ENCODE assay signal across 26 mouse cellular contexts in the genomic region with DNA sequence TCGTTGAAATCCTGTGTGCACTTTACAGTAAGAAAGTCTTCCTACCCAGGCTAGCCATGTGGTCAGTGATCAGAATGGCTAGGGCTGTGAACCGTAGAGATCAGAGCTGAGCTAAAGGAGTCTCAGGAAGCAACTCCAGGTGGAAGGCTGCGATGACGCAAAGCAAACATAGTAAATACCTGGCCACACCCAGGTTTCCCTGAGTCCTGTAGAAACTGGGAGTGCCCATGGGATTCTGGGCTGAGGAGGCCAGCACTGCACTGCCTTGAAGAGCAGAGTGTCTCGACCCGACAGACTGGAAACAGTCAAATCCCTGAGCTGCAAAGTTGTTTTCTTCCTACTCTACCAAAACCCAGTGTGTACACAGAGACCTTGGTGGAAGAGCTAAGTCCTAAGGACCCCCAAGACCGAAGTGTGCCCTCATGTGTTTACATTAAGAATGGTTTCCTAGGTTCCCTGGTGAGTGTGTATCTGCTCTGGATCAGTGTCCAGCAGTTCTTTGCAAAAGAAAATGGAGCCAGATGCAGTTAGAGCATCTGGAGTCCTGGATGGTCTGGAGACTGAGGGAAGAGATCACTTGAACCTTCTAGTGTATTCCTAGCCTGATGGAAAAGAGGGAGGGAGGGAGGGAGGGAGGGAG. TPM values are rescaled to one million over a fixed set of nuclear protein-coding genes. Genes with fewer than 3 reads are reported as not detected.
DNase-seq lines count a peak whose midpoint lies in the region; ATAC-seq and TF ChIP-seq lines count a peak whose summit lies in the region.
"Had no signal": no experiment of that assay in that cellular context is flagged by ENCODE, and none has a peak within 500 bp of the region (broad histone marks: within the 10 kb centered on the region; RNA-seq: fewer than 3 reads in every experiment).

No protein-coding gene starts in this region.

- H3K4me1 ChIP-seq in neural tube, embryonic 15.5 days = 0 out of 2 replicates have a peak, but pooled peaks cover 2% of the 10 kb centered on the region
- H3K4me1 ChIP-seq in embryonic facial prominence, embryonic 10.5 days = peaks cover 10% of the 10 kb centered on the region
- H3K4me1 ChIP-seq in limb, embryonic 12.5 days (replicated peaks) = peaks cover 13% of the 10 kb centered on the region
- no peaks in the 10 kb centered on the region for H3K4me1 ChIP-seq in stomach, postnatal 0 days (replicated peaks; ENCODE audit: control insufficient read depth, insufficient read depth)
- peaks cover 2% of the 10 kb centered on the region; the same call in 1 of the 2 replicates for H3K4me1 ChIP-seq in forebrain, embryonic 12.5 days
- H3K4me1 ChIP-seq: heart, embryonic 12.5 days; hindbrain, embryonic 13.5 days had no signal

- no peaks in the 10 kb centered on the region for H3K36me3 ChIP-seq in neural tube, embryonic 15.5 days
- no peaks in the 10 kb centered on the region for H3K36me3 ChIP-seq in embryonic facial prominence, embryonic 10.5 days (replicated peaks)
- no peaks in the 10 kb centered on the region for H3K36me3 ChIP-seq in limb, embryonic 12.5 days
- no peaks in the 10 kb centered on the region for H3K36me3 ChIP-seq in stomach, postnatal 0 days (ENCODE audit: control insufficient read depth, insufficient read depth, low read length)
- no peaks in the 10 kb centered on the region for H3K36me3 ChIP-seq in forebrain, embryonic 12.5 days (replicated peaks)
- H3K36me3 ChIP-seq: heart, embryonic 12.5 days; hindbrain, embryonic 13.5 days; kidney, embryonic 15.5 days had no signal

- no peak for TF ChIP-seq CTCF in stomach, postnatal 0 days (IDR thresholded peaks at IDR 0.05; ENCODE audit: low read depth)

- peak; percentile 10 for DNase-seq in neural tube, embryonic 10.5 days (ENCODE audit: extremely low spot score, low spot score)
- DNase-seq in embryonic facial prominence, embryonic 10.5 days (ENCODE audit: low spot score) = no peak
- DNase-seq in stomach, postnatal 0 days (ENCODE audit: low spot score) = peak; percentile 74
- DNase-seq in adrenal gland, adult 8-10 months = no peak
- DNase-seq in left cerebral cortex, postnatal 25 days (ENCODE audit: low spot score in 2 of 2) = no peak
- DNase-seq: adrenal gland, postnatal 25 days; cerebellum, adult 11 months; cerebellum, postnatal 36 days; gastrocnemius, adult 2 months; heart, postnatal 14 days; kidney, postnatal 4 days; liver, postnatal 0 days; right cerebral cortex, postnatal 25 days; thymus, postnatal 36 days had no signal

- H3K27me3 ChIP-seq in neural tube, embryonic 15.5 days (replicated peaks) = no peaks in the 10 kb centered on the region
- no peaks in the 10 kb centered on the region for H3K27me3 ChIP-seq in embryonic facial prominence, embryonic 10.5 days (replicated peaks; ENCODE audit: low read depth, poor library complexity, severe bottlenecking)
- H3K27me3 ChIP-seq in limb, embryonic 12.5 days = no peaks in the 10 kb centered on the region
- H3K27me3 ChIP-seq in stomach, postnatal 0 days (ENCODE audit: control insufficient read depth, insufficient read depth, low read length) = no peaks in the 10 kb centered on the region
- H3K27me3 ChIP-seq in forebrain, embryonic 12.5 days = no peaks in the 10 kb centered on the region
- H3K27me3 ChIP-seq: heart, embryonic 12.5 days; hindbrain, embryonic 13.5 days; kidney, embryonic 15.5 days; Patski had no signal

- intact Hi-C loops in left cerebral cortex, postnatal 25 days (cut with DNase I) = loop anchor here (5.0 kb wide), 1 partner anchor 193 kb away; the partner anchor contains the start of gene Lpar1

- no peak overlapping the region for H3K4me3 ChIP-seq in neural tube, embryonic 15.5 days (replicated peaks)
- H3K4me3 ChIP-seq in embryonic facial prominence, embryonic 10.5 days = no peak overlapping the region
- no peak overlapping the region for H3K4me3 ChIP-seq in limb, embryonic 12.5 days (replicated peaks)
- H3K4me3 ChIP-seq in stomach, postnatal 0 days (ENCODE audit: low read depth, low read length) = no peak overlapping the region
- no peak overlapping the region for H3K4me3 ChIP-seq in forebrain, embryonic 12.5 days (replicated peaks)
- H3K4me3 ChIP-seq: gastrocnemius, adult 2 months; heart, embryonic 12.5 days; hindbrain, embryonic 13.5 days; kidney, embryonic 15.5 days had no signal

- TF ChIP-seq EP300 in stomach, postnatal 0 days (optimal IDR thresholded peaks at IDR 0.05) = no peak

- no peak overlapping the region for H3K9ac ChIP-seq in neural tube, embryonic 15.5 days (replicated peaks)
- no peak overlapping the region for H3K9ac ChIP-seq in limb, embryonic 12.5 days (replicated peaks)
- H3K9ac ChIP-seq in stomach, postnatal 0 days (ENCODE audit: low read length) = no peak overlapping the region
- H3K9ac ChIP-seq in forebrain, embryonic 12.5 days = no peak overlapping the region
- H3K9ac ChIP-seq: heart, embryonic 12.5 days; hindbrain, embryonic 13.5 days; kidney, embryonic 15.5 days; liver, postnatal 0 days had no signal

- no peaks in the 10 kb centered on the region for H3K9me3 ChIP-seq in neural tube, embryonic 15.5 days (replicated peaks)
- no peaks in the 10 kb centered on the region for H3K9me3 ChIP-seq in embryonic facial prominence, embryonic 10.5 days
- no peaks in the 10 kb centered on the region for H3K9me3 ChIP-seq in limb, embryonic 12.5 days
- no peaks in the 10 kb centered on the region for H3K9me3 ChIP-seq in stomach, postnatal 0 days (ENCODE audit: control insufficient read depth, low read length)
- H3K9me3 ChIP-seq in forebrain, embryonic 12.5 days = no peaks in the 10 kb centered on the region
- H3K9me3 ChIP-seq: heart, embryonic 12.5 days; hindbrain, embryonic 13.5 days; kidney, embryonic 15.5 days had no signal

- H3K4me2 ChIP-seq in neural tube, embryonic 15.5 days = no peak overlapping the region
- H3K4me2 ChIP-seq in limb, embryonic 12.5 days = no peak overlapping the region
- no peak overlapping the region for H3K4me2 ChIP-seq in stomach, postnatal 0 days (replicated peaks; ENCODE audit: low read depth)
- no peak overlapping the region for H3K4me2 ChIP-seq in forebrain, embryonic 12.5 days
- H3K4me2 ChIP-seq: heart, embryonic 12.5 days; hindbrain, embryonic 13.5 days; kidney, embryonic 15.5 days had no signal

- 92% methylated on average over 7 of the region's 7 CpGs for WGBS in neural tube, embryonic 15.5 days
- 85% methylated on average over 7 of the region's 7 CpGs for WGBS in embryonic facial prominence, embryonic 10.5 days
- WGBS in limb, embryonic 12.5 days = 82% methylated on average over 7 of the region's 7 CpGs
- WGBS in stomach, postnatal 0 days = 53% methylated on average over 7 of the region's 7 CpGs
- 85% methylated on average over 7 of the region's 7 CpGs for WGBS in forebrain, embryonic 12.5 days

- ATAC-seq in neural tube, embryonic 15.5 days (ENCODE audit: low FRiP score) = no peak
- ATAC-seq in limb, embryonic 12.5 days (ENCODE audit: insufficient number of reproducible peaks, insufficient read depth, low FRiP score, low TSS enrichment, low read depth) = no peak
- ATAC-seq in stomach, postnatal 0 days (ENCODE audit: low FRiP score, low TSS enrichment) = peak; percentile 95
- no peak for ATAC-seq in forebrain, embryonic 12.5 days (ENCODE audit: low FRiP score)
- ATAC-seq: activated CD4-positive, CD25-positive, alpha-beta regulatory T cell, adult 4 months; inflammation-experienced regulatory T-cells, adult 6 months; liver, postnatal 0 days; midbrain, embryonic 16.5 days; Patski had no signal

- no peak overlapping the region for H3K27ac ChIP-seq in neural tube, embryonic 15.5 days (replicated peaks)
- H3K27ac ChIP-seq in embryonic facial prominence, embryonic 10.5 days (replicated peaks) = peak overlapping the region; percentile 3; the same call in 1 of the 2 replicates
- H3K27ac ChIP-seq in limb, embryonic 12.5 days = peak overlapping the region; percentile 17; the same call in 1 of the 2 replicates
- H3K27ac ChIP-seq in stomach, postnatal 0 days (replicated peaks) = no peak overlapping the region
- H3K27ac ChIP-seq in forebrain, embryonic 12.5 days = no peak overlapping the region
- H3K27ac ChIP-seq: gastrocnemius, adult 2 months; hindbrain, embryonic 13.5 days; kidney, embryonic 15.5 days had no signal

RNA-seq across cellular contexts. Expression of gene Olfr267, which starts 41.8 kb away (rescaled TPM):
- polyA plus RNA-seq in neural tube, embryonic 15.5 days (2015; fragmentation: Nextera tagmentation; extraction: Ambion mirVana) = not detected in 2 replicates
- polyA plus RNA-seq in embryonic facial prominence, embryonic 10.5 days (2016; fragmentation: Nextera tagmentation; extraction: Ambion mirVana) = not detected in 2 replicates
- polyA plus RNA-seq in limb, embryonic 12.5 days (2016; fragmentation: Nextera tagmentation; extraction: Ambion mirVana) = 0.15 TPM in 1 of 2 replicates, not detected in the other
- polyA plus RNA-seq in stomach, postnatal 0 days (2015; fragmentation: Nextera tagmentation; extraction: Ambion mirVana) = 0.06 TPM in 1 of 2 replicates, not detected in the other
- under 1 TPM in 3 of 4 experiments, not detected in 1; 0.23 to 0.77 (median 0.31) TPM for total RNA-seq in adrenal gland, adult 8-10 months (2022)
- under 1 TPM; 0.14 to 0.23 TPM for total RNA-seq in left cerebral cortex, postnatal 25 days (2021)
- polyA plus RNA-seq in forebrain, embryonic 12.5 days (2016; fragmentation: Nextera tagmentation; extraction: Ambion mirVana) = not detected in 2 replicates
- total RNA-seq: liver, adult 2 months; megakaryocyte, adult 5-6 weeks had no signal
- polyA plus RNA-seq: hindbrain, embryonic 13.5 days; inflammation-experienced regulatory T-cells, adult 6 months; kidney, embryonic 15.5 days; liver, adult 2 months; liver, postnatal 0 days; midbrain, embryonic 16.5 days; Patski had no signal

Comparison
In these comparisons a context has a peak if more than half of its experiments do, and no peak if none do; other contexts are left out.
1. DNase-seq: peak in neural tube, embryonic 10.5 days (single experiment) and stomach, postnatal 0 days (single experiment); none in embryonic facial prominence, embryonic 10.5 days (single experiment), adrenal gland, adult 8-10 months (single experiment) and left cerebral cortex, postnatal 25 days (0 of 2).
2. H3K27ac ChIP-seq: peak in embryonic facial prominence, embryonic 10.5 days (single experiment) and limb, embryonic 12.5 days (single experiment); none in neural tube, embryonic 15.5 days (single experiment), stomach, postnatal 0 days (single experiment) and forebrain, embryonic 12.5 days (single experiment).